Mouse (Mus musculus) erythroblast, embryonic 14.5 days (primary cell): Measurements from ENCODE around the gene Pigm. TPM values are rescaled to one million over a fixed set of nuclear protein-coding genes. Genes with fewer than 3 reads are reported as not detected.
A peak's percentile ranks its signal among the peaks of the same experiment; 100 is the strongest.

Source experiments
- H3K27me3 ChIP-seq: 2 replicates; pipeline ENCODE4 v1.6.1; 2012; ENCODE audit warnings: inconsistent platforms; ENCODE audit not compliant: control insufficient read depth
- H3K36me3 ChIP-seq: 2 replicates; pipeline ENCODE4 v1.6.1; 2012; ENCODE audit warnings: mild to moderate bottlenecking, inconsistent platforms; ENCODE audit not compliant: control insufficient read depth
- H3K4me1 ChIP-seq: 2 replicates; pipeline ENCODE4 v1.6.1; 2012; ENCODE audit warnings: inconsistent platforms; ENCODE audit not compliant: control insufficient read depth
- H3K4me3 ChIP-seq: replicated peaks from 2 replicates; pipeline ENCODE3; 2012; ENCODE audit warnings: moderate library complexity, mild to moderate bottlenecking, inconsistent platforms
- H3K9me3 ChIP-seq: 2 replicates; pipeline ENCODE4 v1.6.1; 2012; ENCODE audit warnings: low read length, inconsistent platforms, mixed read lengths; ENCODE audit not compliant: control insufficient read depth
- GATA1 ChIP-seq: IDR thresholded peaks from 2 replicates; pipeline ENCODE4 v1.6.1; 2012; ENCODE audit warnings: low read length, inconsistent platforms, mixed read lengths
- TAL1 ChIP-seq: IDR thresholded peaks from 3 replicates; pipeline ENCODE4 v1.6.1; 2012; ENCODE audit warnings: low read length, inconsistent platforms, mixed read lengths
- polyA plus RNA-seq: library from polyadenylated mRNA; stranded (reverse); fragments of >175 nt; gene quantifications from 2 replicates; pipeline ENCODE4 v1.2.3, GENCODE M21; 2012

Gene Pigm
- polyA plus RNA-seq, 1 experiment, result 0.15 TPM

DNA sequence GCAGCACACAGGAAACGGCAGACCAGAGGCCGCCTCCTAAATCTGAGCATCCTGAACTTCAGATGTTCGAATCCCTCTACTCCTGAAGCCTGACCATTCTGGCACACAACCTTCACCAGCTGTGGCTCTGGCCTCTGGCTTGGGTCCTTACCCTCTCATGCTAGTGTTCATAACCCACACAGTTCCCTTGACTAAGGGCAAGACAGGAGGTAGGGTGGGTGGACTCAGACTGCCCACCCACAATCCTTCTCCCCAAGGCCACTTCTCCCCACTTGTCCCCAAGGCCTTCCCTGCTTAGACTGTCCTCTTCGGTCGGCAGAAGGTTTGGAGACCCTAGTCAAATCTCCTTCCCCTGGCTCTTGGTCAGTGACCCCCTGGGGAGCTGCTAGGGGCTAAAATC lies 26.8 kb upstream of the Pigm start:
- Histone ChIP-seq H3K4me1 (no peaks in the 10 kb centered on the region), H3K4me3 (no peak overlapping the region), H3K9me3 (no peaks in the 10 kb centered on the region), H3K27me3 (peaks cover 36% of the 10 kb centered on the region), H3K36me3 (no peaks in the 10 kb centered on the region)
- TF ChIP-seq GATA1 (no peak), TAL1 (no peak)

- no peaks in the 10 kb centered on the region for H3K4me1 ChIP-seq
- H3K27me3 ChIP-seq, result peaks cover 36% of the 10 kb centered on the region
- TF ChIP-seq GATA1, result no peak
- no peak for TF ChIP-seq TAL1
- H3K36me3 ChIP-seq, result no peaks in the 10 kb centered on the region
- no peak overlapping the region for H3K4me3 ChIP-seq
- H3K9me3 ChIP-seq, result no peaks in the 10 kb centered on the region
These were observed 26.2 kb upstream of the Pigm start for GRCm38 (mm10) chr1:172349916-172350812.

DNA sequence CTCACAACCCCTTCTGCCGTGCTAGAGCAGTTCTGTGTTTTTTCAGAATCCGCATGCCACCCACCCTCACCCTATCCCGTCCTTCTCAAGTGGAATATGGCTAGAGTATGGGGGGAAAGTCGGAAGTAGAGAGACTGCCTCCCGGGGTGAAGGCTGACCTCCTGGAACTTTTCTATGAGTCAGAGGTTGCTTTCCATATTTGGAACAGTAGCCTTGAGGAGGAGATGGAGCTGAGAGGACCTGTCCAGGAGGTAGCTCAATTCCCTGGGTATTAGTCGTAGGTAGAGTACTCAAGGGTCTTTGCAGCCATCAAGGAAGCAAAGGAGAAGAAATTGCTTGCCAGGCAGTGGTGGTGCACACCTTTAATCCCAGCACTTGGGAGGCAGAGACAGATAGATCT lies 24.3 kb upstream of the Pigm start:
- H3K9me3 ChIP-seq, result no peaks in the 10 kb centered on the region
- no peak for TF ChIP-seq GATA1
- TF ChIP-seq TAL1, result no peak
- H3K27me3 ChIP-seq, result peaks cover 36% of the 10 kb centered on the region
- H3K4me3 ChIP-seq, result no peak overlapping the region
- H3K4me1 ChIP-seq, result no peaks in the 10 kb centered on the region
- no peaks in the 10 kb centered on the region for H3K36me3 ChIP-seq

DNA sequence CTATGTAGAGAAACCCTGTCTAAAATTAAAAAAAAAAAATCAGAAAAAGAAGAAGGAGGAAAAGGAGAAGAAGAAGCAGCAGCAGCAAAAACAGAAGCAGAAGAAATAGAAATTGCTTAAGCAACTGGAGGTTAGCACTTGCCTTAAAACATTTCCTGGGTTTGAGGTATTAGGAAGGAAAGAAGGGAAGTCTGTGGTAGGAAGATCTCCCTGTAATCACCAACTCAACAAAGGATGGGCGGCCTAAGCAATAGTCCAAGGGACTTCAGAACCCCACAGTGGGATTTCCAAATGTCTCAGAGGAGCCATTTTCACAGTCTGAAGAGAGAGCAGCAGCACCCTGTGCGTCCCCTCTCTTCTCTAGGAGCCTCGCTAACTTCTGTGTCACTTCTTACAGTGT lies 23.9 kb upstream of the Pigm start:
- H3K4me3 ChIP-seq, result no peak overlapping the region
- H3K9me3 ChIP-seq, result no peaks in the 10 kb centered on the region
- H3K4me1 ChIP-seq, result no peaks in the 10 kb centered on the region
- H3K36me3 ChIP-seq, result no peaks in the 10 kb centered on the region
- no peak for TF ChIP-seq GATA1
- TF ChIP-seq TAL1, result no peak
- H3K27me3 ChIP-seq, result peaks cover 36% of the 10 kb centered on the region

DNA sequence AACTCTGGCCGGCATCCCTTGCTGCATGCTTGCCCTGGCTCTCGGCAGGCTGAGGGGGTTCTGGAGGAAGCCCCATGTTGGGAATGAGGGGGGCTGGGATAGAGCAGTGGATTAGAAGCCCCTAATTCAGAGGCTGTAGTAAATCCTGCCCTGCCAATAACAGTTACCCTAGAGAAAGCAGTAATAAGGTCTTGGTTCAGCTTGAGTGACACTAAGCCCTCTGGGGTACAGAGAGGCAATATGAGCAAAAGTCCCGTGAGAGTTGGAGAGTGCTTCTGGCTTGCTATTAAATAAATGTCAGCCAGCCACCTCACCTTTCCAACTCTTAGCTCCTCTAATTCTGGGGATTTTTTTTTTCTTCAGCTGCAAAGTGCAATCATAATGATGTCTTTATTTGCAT lies 21.0 kb upstream of the Pigm start:
- Histone ChIP-seq H3K27me3 (peaks cover 49% of the 10 kb centered on the region), H3K4me3 (no peak overlapping the region), H3K36me3 (no peaks in the 10 kb centered on the region), H3K4me1 (no peaks in the 10 kb centered on the region), H3K9me3 (no peaks in the 10 kb centered on the region)
- TF ChIP-seq GATA1 (no peak), TAL1 (no peak)

- H3K4me1 ChIP-seq, result no peaks in the 10 kb centered on the region
- no peaks in the 10 kb centered on the region for H3K9me3 ChIP-seq
- TF ChIP-seq GATA1 (no peak), TAL1 (no peak)
- H3K36me3 ChIP-seq, result no peaks in the 10 kb centered on the region
- peaks cover 33% of the 10 kb centered on the region for H3K27me3 ChIP-seq
- H3K4me3 ChIP-seq, result no peak overlapping the region
These were observed 18.8 kb upstream of the Pigm start for GRCm38 (mm10) chr1:172357550-172357949.

DNA sequence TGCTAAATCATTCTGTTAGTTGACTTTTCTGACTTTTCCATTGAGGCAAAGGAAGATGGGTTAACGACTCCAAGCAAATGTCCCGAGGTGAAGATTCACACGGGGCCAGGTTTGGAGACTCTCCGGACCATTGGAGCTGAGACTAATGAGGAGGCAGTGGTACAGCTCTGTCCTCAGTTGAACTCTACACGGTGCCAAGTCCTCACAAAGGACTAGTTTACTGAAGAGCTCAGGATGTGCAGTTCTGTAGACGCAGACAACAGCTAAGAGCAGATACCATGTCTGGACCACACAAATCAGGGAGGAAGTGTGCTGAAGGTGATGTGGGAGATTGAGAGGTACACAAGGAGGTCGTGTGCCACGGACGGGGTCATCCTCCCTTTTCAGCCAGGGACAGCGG lies 18.0 kb upstream of the Pigm start:
- TF ChIP-seq TAL1 (no peak), GATA1 (no peak)
- no peaks in the 10 kb centered on the region for H3K36me3 ChIP-seq
- no peaks in the 10 kb centered on the region for H3K9me3 ChIP-seq
- no peak overlapping the region for H3K4me3 ChIP-seq
- H3K27me3 ChIP-seq, result peaks cover 29% of the 10 kb centered on the region
- no peaks in the 10 kb centered on the region for H3K4me1 ChIP-seq

GRCm38 (mm10) chr1:172364684-172365083 lies 11.7 kb upstream of the Pigm start:
- Histone ChIP-seq H3K4me3 (peak overlapping the region; percentile 46), H3K36me3 (no peaks in the 10 kb centered on the region), H3K9me3 (no peaks in the 10 kb centered on the region), H3K4me1 (peaks cover 35% of the 10 kb centered on the region), H3K27me3 (peaks cover 18% of the 10 kb centered on the region)
- TF ChIP-seq TAL1 (peak; percentile 68), GATA1 (no peak)

DNA sequence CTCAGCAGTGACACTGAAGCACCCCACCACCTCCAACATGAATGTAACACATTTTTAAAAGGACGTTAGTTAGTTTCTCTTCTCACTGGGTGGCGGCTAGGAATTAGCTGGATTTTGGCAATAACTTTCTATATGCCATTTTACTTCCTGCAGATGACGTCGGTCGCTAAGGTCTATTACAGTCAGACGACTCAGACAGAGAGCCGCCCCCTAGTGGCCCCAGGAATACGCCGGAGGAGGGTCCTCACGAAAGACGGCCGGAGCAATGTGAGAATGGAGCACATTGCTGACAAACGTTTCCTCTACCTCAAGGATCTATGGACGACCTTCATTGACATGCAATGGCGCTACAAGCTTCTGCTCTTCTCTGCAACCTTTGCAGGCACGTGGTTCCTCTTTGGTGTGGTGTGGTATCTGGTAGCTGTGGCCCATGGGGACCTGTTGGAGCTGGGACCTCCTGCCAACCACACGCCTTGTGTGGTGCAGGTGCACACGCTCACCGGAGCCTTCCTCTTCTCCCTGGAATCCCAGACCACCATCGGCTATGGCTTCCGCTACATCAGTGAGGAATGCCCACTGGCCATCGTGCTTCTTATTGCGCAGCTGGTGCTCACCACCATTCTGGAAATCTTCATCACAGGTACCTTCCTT lies 7.5 kb upstream of the Pigm start:
- TF ChIP-seq TAL1 (no peak), GATA1 (no peak)
- no peaks in the 10 kb centered on the region for H3K36me3 ChIP-seq
- H3K4me1 ChIP-seq, result peaks cover 33% of the 10 kb centered on the region
- peaks cover 14% of the 10 kb centered on the region for H3K27me3 ChIP-seq
- H3K9me3 ChIP-seq, result no peaks in the 10 kb centered on the region
- H3K4me3 ChIP-seq, result no peak overlapping the region
